Mouse (Mus musculus) lung, embryonic 15.5 days (tissue): ENCODE measurements around the gene Ank2. TPM values are rescaled to one million over a fixed set of nuclear protein-coding genes. Genes with fewer than 3 reads are reported as not detected.

Experiments used
- ATAC-seq: fragments of 200-750 bp; cut with Nextera tagmentation; 2 replicates; pipeline ENCODE4 v1.8.0; 2017; ENCODE audit warnings: moderate number of reproducible peaks, borderline replicate concordance; ENCODE audit not compliant: low FRiP score, low TSS enrichment; ENCODE audit errors: extremely low read depth
- H3K27ac ChIP-seq: fragments of 300-500 bp; sonication (generic); 2 replicates; pipeline ENCODE4 v1.5.1; 2015; ENCODE audit warnings: moderate library complexity, mild to moderate bottlenecking, inconsistent platforms
- H3K27me3 ChIP-seq: fragments of 300-500 bp; sonication (generic); 2 replicates; pipeline ENCODE4 v1.6.1; 2015; ENCODE audit warnings: inconsistent platforms
- H3K36me3 ChIP-seq: fragments of 300-500 bp; sonication (generic); 2 replicates; pipeline ENCODE4 v1.6.1; 2015; ENCODE audit warnings: inconsistent platforms
- H3K4me1 ChIP-seq: fragments of 300-500 bp; sonication (generic); 2 replicates; pipeline ENCODE4 v1.6.1; 2015; ENCODE audit warnings: inconsistent platforms
- H3K4me2 ChIP-seq: fragments of 300-500 bp; sonication (generic); 2 replicates; pipeline ENCODE4 v1.6.1; 2015; ENCODE audit warnings: inconsistent platforms, mild to moderate bottlenecking, moderate library complexity
- H3K4me3 ChIP-seq: fragments of 300-500 bp; sonication (generic); 2 replicates; pipeline ENCODE4 v1.5.1; 2015; ENCODE audit warnings: mild to moderate bottlenecking, inconsistent platforms
- H3K9ac ChIP-seq: fragments of 300-500 bp; sonication (generic); 2 replicates; pipeline ENCODE4 v1.6.1; 2015; ENCODE audit warnings: inconsistent platforms
- H3K9me3 ChIP-seq: fragments of 300-500 bp; sonication (generic); 2 replicates; pipeline ENCODE4 v1.6.1; 2016; ENCODE audit warnings: inconsistent platforms
- WGBS: fragments of 180-500 bp; shearing (Covaris S2); methylation state at CpG from one replicate; pipeline ENCODE4 v1.1.7; 2015; 5-methylcytosine and 5-hydroxymethylcytosine counted together
- polyA plus RNA-seq: library from polyadenylated mRNA; unstranded; fragments of >200 nt; fragmentation: Nextera tagmentation; extraction: Ambion mirVana; gene quantifications from 2 replicates; pipeline ENCODE4 v1.2.1, GENCODE M21; 2015

Gene Ank2
- polyA plus RNA-seq, 1 experiment from 2014 or later: 13.4 TPM

DNA sequence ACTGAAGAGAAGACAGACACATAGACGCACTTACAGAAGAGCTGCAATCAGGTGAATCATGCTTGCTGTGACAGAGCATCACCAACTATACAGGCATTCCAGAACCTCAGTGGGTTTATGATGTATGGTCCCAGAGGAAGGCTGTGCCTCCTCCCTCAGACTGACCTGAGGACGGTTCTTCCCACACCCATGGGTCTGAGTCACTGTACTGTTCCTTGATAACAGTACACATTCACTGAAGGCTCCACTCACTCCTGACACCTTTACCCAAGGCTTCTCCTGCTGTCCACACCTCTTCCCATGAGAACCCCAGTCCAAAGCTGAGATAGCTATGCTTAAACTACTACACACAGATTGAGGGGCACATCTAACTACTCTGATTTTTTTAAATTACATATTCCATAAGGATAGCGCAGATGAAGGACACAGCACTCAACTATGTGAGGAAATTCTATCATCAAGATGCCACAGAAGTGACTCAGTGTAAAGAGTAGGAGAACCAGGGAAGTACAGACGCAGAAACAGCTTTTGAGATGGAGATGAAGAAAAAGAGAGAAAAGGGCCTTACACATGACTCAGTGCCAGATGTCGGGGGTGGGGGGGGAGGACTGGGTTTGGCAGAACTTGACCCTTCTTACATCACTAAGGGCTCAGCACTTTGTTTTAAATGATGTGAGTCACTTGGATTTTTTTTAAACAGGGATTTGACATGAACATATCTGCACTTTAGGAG, 435.3 kb downstream of the Ank2 start:
- Histone ChIP-seq H3K4me1 (no peaks in the 10 kb centered on the region), H3K27ac (no peak overlapping the region), H3K27me3 (no peaks in the 10 kb centered on the region), H3K36me3 (no peaks in the 10 kb centered on the region), H3K9me3 (no peaks in the 10 kb centered on the region), H3K4me2 (no peak overlapping the region), H3K9ac (no peak overlapping the region), H3K4me3 (no peak overlapping the region)
- 76% methylated on average over 5 of the region's 5 CpGs for WGBS
- ATAC-seq: no peak

DNA sequence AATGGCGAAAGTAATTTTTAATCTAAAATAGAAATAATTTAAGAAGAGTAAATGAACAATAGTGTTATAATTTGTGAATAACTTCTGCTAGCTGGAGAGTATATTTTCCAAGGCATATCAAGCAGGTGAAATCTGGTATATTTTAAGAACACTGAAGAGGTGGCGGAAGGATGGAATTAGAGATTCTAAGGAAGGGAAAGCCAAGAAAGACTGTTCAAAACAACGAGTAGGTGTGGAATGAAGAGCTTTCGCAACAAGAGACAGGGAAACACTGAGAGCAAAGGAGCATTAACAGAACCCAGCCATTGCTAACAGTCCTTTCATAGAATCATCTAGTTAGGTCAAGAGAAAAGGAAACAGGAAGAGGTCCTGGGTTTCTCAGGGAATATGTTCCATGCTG, 439.5 kb downstream of the Ank2 start:
- H3K9me3 ChIP-seq: no peaks in the 10 kb centered on the region
- no peak for ATAC-seq
- H3K36me3 ChIP-seq: no peaks in the 10 kb centered on the region
- no peaks in the 10 kb centered on the region for H3K27me3 ChIP-seq
- 86% methylated on average over 4 of the region's 4 CpGs for WGBS
- no peak overlapping the region for H3K4me3 ChIP-seq
- no peaks in the 10 kb centered on the region for H3K4me1 ChIP-seq
- no peak overlapping the region for H3K27ac ChIP-seq
- H3K4me2 ChIP-seq: no peak overlapping the region
- H3K9ac ChIP-seq: no peak overlapping the region

DNA sequence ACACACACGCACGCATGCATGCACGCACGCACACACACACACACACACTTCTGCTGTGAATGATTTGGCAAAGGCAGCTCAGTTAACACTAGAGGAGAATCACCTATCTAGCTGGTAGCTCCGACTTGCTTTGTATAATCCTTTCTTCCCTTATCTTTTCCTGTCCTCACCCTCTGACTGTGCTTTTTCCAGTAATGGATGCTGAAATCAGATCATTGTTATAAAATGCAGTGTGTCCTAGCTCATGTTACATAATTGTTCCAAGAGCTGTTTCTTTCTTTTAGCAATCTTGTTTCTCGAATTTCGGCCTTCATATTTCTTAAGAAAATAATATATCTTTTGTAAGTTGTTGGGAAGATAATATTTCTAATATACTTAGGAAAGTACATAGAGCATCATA, 457.9 kb downstream of the Ank2 start:
- no peaks in the 10 kb centered on the region for H3K4me1 ChIP-seq
- no peaks in the 10 kb centered on the region for H3K36me3 ChIP-seq
- H3K27ac ChIP-seq: no peak overlapping the region
- H3K9ac ChIP-seq: no peak overlapping the region
- ATAC-seq: no peak
- H3K4me2 ChIP-seq: no peak overlapping the region
- no peaks in the 10 kb centered on the region for H3K27me3 ChIP-seq
- 78% methylated on average over 7 of the region's 7 CpGs for WGBS
- H3K4me3 ChIP-seq: no peak overlapping the region
- no peaks in the 10 kb centered on the region for H3K9me3 ChIP-seq

DNA sequence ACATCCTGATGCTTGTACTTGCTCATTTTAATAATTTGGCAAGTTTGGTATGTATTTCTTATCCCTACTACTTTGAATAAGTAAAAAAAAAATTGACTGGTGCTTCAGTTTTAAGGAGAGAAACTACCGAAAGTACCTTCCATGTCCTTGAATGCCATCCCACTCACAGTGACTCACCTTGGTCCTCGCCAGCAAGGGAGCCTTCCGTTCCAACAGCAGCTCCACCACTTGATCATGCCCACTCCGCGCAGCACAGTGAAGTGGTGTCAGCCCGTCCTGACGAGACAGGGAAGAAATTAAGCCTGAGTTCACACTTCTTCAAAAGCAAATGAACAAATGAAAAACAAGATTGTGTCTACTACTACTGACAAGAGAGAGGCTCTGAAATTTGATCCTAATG, 460.6 kb downstream of the Ank2 start:
- no peak overlapping the region for H3K4me2 ChIP-seq
- ATAC-seq: no peak

DNA sequence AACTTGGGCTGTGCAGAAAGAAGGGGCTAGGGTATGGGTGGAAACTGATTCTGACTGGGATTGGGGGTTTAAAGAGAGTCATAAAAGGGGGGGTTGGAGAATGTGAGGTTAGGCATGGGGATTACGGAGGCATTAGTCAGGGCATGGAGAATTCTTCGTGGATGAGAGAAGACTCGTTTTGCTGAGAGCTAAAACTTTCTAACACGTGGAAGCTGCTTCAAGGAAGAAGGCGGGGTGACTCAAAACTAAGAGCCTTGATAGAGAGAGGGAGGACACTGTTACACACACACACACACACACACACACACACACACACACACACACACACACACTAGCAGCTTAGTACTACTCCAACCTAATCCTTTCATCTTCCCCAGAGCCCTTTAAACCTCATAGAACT, 463.0 kb downstream of the Ank2 start:
- Histone ChIP-seq H3K4me2 (no peak overlapping the region), H3K9me3 (no peaks in the 10 kb centered on the region), H3K27me3 (no peaks in the 10 kb centered on the region), H3K27ac (no peak overlapping the region), H3K4me1 (no peaks in the 10 kb centered on the region), H3K9ac (no peak overlapping the region), H3K4me3 (no peak overlapping the region), H3K36me3 (no peaks in the 10 kb centered on the region)
- ATAC-seq: no peak
- 67% methylated on average over 5 of the region's 5 CpGs for WGBS

More for the DNA sequence above, 460.6 kb downstream of the Ank2 start:
- no peak overlapping the region for H3K27ac ChIP-seq
- no peaks in the 10 kb centered on the region for H3K36me3 ChIP-seq
- H3K27me3 ChIP-seq: no peaks in the 10 kb centered on the region
- 66% methylated on average over 7 of the region's 7 CpGs for WGBS
- H3K4me3 ChIP-seq: no peak overlapping the region
- no peaks in the 10 kb centered on the region for H3K4me1 ChIP-seq
- no peak overlapping the region for H3K9ac ChIP-seq
- H3K9me3 ChIP-seq: no peaks in the 10 kb centered on the region

DNA sequence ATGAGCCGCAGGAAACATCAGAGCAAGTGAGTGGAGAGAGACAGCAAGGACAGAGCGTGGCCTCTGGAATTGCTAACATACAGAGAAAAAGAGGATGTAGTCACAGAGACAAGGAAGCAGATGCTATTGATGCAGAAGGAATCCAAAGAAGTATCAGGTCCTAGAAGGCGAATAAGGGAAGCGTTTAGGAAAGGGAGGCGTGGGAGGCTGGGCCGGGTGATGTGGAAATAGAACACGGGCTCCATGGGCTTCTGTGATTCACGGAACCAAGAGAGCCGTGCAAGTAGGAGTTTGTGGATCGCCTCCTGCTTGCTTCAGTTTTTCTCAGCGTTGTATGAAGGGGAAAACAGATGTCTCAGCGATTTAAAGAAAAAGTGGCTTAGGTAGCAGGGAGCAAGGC, 463.6 kb downstream of the Ank2 start:
- Histone ChIP-seq H3K27me3 (no peaks in the 10 kb centered on the region), H3K9me3 (no peaks in the 10 kb centered on the region), H3K9ac (no peak overlapping the region), H3K27ac (no peak overlapping the region), H3K4me2 (no peak overlapping the region), H3K4me1 (no peaks in the 10 kb centered on the region), H3K36me3 (no peaks in the 10 kb centered on the region), H3K4me3 (no peak overlapping the region)
- WGBS: 90% methylated on average over 12 of the region's 12 CpGs
- no peak for ATAC-seq

DNA sequence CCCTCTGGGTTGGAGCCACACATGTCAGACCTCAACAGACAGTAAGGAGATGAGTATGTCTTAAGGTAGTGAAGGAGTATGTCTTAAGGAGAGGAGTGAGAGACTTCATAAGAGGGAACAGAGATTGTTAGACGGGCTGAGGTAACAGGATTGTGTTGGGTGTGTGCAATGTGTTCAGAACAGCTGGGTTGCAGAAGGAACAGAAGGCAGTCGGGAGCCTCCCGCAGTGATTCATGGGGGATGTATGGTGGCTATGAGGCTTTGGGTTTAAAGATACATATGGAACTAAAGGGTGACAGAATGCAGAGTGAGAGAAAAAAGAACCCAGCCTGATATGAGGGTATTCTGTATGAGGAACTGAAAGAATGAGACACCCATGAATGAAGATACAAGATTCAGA, 464.2 kb downstream of the Ank2 start:
- WGBS: 81% methylated on average over 3 of the region's 3 CpGs

DNA sequence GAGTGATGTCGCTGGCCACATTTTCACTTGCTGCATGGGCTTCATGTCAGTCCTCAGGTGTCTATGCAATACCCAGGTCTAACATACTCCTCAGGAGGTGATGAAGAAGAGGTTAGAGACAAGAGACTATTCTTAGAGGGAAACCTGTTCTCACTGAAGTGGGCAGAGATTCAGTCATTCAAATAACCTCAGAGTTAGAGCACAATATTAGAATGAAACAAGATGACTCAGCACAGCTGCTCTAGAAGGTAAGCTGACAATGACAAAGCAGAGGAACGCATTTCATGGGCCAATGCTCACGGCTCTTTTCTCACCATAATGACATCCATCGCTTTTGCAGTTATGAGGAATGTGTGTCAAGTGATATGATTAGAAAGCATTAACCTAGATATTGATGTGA, 475.2 kb downstream of the Ank2 start:
- Histone ChIP-seq H3K4me1 (no peaks in the 10 kb centered on the region), H3K4me2 (no peak overlapping the region), H3K36me3 (no peaks in the 10 kb centered on the region), H3K9me3 (no peaks in the 10 kb centered on the region), H3K27me3 (no peaks in the 10 kb centered on the region), H3K4me3 (no peak overlapping the region), H3K27ac (no peak overlapping the region), H3K9ac (no peak overlapping the region)
- ATAC-seq: no peak
- 88% methylated on average over 4 of the region's 4 CpGs for WGBS

More for the DNA sequence above, 464.2 kb downstream of the Ank2 start:
- H3K9me3 ChIP-seq: no peaks in the 10 kb centered on the region
- H3K36me3 ChIP-seq: no peaks in the 10 kb centered on the region
- no peak overlapping the region for H3K4me3 ChIP-seq
- no peak for ATAC-seq
- no peak overlapping the region for H3K4me2 ChIP-seq
- no peak overlapping the region for H3K9ac ChIP-seq
- no peaks in the 10 kb centered on the region for H3K4me1 ChIP-seq
- H3K27me3 ChIP-seq: no peaks in the 10 kb centered on the region
- H3K27ac ChIP-seq: no peak overlapping the region

DNA sequence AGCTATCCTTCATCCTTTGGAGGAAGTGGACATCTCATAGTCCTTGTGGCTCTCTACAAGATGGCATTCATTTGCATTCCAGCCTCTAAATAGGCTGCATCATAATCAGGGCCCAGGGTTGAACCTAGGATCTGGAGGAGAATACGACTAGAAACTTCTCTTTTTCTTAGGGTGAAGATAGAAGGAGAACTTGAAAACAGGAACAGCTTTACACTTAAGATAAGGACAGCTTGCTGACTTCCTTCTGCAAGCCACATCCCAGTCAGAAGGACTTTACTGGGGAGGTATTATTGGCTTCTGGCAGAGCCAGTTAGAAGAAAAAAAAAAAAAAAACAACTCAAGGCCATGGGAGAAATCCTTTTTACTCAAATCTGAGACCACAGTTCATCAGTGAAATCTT, 479.0 kb downstream of the Ank2 start:
- H3K9ac ChIP-seq: no peak overlapping the region
- H3K4me1 ChIP-seq: no peaks in the 10 kb centered on the region
- ATAC-seq: no peak
- no peak overlapping the region for H3K4me3 ChIP-seq
- no peaks in the 10 kb centered on the region for H3K9me3 ChIP-seq
- H3K4me2 ChIP-seq: no peak overlapping the region
- H3K27ac ChIP-seq: no peak overlapping the region
- 38% methylated on average over 1 of the region's 1 CpGs for WGBS
- no peaks in the 10 kb centered on the region for H3K36me3 ChIP-seq
- H3K27me3 ChIP-seq: no peaks in the 10 kb centered on the region

DNA sequence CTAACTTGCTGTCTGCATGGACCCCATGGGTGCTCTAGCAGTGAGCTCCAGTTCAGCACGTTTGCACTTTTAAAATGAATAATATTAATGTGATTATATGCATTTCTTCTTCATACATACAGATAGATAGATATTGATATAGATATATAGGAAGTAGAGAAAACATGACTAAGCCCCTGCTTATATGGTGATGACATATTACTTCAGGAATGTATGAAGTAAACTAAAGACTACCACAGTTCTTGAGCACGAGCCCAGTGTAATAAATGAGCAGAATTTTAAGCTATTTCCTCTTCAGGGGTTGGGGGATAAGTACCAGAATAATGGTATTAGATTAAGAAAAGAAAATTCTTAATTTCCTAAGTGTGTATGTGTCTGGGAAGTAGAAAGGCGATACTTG, 479.4 kb downstream of the Ank2 start:
- H3K4me3 ChIP-seq: no peak overlapping the region
- WGBS: 45% methylated on average over 3 of the region's 3 CpGs

DNA sequence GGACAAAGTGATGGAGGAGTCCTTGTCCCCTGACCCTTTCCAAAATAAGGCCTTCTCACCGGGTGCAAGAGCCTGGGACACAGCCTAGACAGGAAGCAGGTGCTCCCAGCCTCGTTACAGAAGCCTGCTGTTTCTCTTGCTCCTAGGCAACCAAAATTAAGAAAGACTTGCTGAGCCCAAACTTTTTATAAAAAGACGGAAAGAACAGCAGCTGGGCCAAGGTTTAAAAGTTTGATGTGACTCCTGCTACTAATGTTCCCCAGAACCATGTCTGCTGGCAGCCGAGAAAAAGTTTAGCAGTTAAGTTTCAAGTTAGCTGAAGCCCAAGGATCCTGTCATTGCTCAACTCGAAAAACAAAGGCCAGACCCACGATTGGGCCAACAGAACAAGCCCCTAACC, 480.0 kb downstream of the Ank2 start:
- Histone ChIP-seq H3K27me3 (no peaks in the 10 kb centered on the region), H3K4me2 (no peak overlapping the region), H3K4me3 (no peak overlapping the region), H3K9ac (no peak overlapping the region), H3K4me1 (no peaks in the 10 kb centered on the region), H3K36me3 (no peaks in the 10 kb centered on the region), H3K27ac (no peak overlapping the region), H3K9me3 (no peaks in the 10 kb centered on the region)
- 51% methylated on average over 6 of the region's 6 CpGs for WGBS
- no peak for ATAC-seq

More for the DNA sequence above, 479.4 kb downstream of the Ank2 start:
- Histone ChIP-seq H3K27ac (no peak overlapping the region), H3K27me3 (no peaks in the 10 kb centered on the region), H3K36me3 (no peaks in the 10 kb centered on the region), H3K4me2 (no peak overlapping the region), H3K9ac (no peak overlapping the region), H3K4me1 (no peaks in the 10 kb centered on the region), H3K9me3 (no peaks in the 10 kb centered on the region)
- ATAC-seq: no peak

DNA sequence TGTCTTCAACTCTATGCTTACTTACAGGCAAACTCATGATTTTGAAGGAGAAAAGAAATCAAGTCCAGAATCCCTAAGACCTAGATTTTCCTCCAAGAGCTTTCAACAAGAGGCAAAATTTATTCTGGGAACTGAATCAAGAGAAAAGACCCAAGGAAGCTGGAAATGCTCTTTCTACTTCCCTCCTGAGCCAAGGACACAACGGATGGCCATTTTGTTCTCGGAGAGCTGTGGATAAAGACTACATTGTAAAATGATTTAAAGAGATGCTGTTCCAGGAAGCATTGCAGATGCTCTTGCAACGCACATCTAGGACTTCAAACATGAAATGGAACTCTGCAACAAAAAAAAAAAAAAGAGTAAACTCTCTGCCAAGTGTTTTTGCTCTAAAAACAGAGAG, 481.6 kb downstream of the Ank2 start:
- ATAC-seq: no peak
- no peaks in the 10 kb centered on the region for H3K36me3 ChIP-seq
- WGBS: 75% methylated on average over 3 of the region's 3 CpGs
- H3K27me3 ChIP-seq: no peaks in the 10 kb centered on the region
- no peaks in the 10 kb centered on the region for H3K4me1 ChIP-seq
- no peak overlapping the region for H3K4me3 ChIP-seq
- no peaks in the 10 kb centered on the region for H3K9me3 ChIP-seq
- H3K27ac ChIP-seq: no peak overlapping the region
- H3K9ac ChIP-seq: no peak overlapping the region
- H3K4me2 ChIP-seq: no peak overlapping the region

DNA sequence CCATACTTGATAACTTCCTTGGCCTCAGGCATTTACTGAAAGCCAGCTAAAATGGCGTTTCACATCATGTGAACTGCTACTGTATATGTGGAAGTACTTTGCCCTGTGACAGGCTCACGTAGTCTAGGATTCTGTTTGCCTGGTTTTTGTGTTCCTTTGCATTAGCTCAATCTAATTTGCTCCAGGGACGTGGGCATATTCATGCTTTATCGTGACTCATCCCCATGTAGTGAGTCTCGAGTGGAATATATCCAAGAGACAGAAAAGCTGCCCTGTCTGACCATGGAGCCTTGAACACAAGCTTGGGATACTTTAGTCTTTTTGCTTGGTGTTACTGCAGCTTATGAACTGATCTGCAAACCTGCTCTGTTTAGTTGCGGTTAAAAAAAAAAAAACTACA, 483.6 kb downstream of the Ank2 start:
- H3K9me3 ChIP-seq: no peaks in the 10 kb centered on the region
- no peak overlapping the region for H3K4me2 ChIP-seq
- H3K27ac ChIP-seq: no peak overlapping the region
- no peak overlapping the region for H3K4me3 ChIP-seq
- no peaks in the 10 kb centered on the region for H3K36me3 ChIP-seq
- no peak for ATAC-seq
- no peak overlapping the region for H3K9ac ChIP-seq
- no peaks in the 10 kb centered on the region for H3K27me3 ChIP-seq
- 90% methylated on average over 6 of the region's 6 CpGs for WGBS
- H3K4me1 ChIP-seq: no peaks in the 10 kb centered on the region
